Mouse (Mus musculus): ENCODE measurements around the gene Olfr995.

Olfr995 gene

GRCm38 (mm10) chr2:85443539-85443938 lies at the start of gene Olfr995:
Olfr995 (minus strand) TSS chr2:85443639.
- DNase-seq, result no peak

DNA sequence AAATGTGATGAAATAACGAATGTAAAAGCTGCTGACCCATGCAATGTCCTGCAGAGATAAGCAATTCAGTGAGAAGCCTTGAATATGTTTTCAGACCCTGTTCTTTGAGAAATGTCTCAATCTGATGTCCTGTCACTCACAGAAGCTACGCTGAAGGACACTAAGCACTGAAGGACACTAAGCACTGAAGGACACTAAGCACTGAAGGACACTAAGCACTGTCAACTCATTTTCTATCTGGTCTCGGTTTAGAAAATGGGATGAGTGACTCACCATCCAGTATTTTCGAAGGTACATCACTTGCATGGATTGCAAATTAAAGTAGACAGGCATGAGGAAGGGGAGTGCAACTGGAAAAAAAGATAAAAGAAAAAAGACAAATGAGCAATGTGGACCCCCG lies 47.0 kb upstream of the Olfr995 start:
- no peak for DNase-seq

- DNase-seq, result no peak
Observed at GRCm38 (mm10) chr2:85466801-85467325, 23.4 kb upstream of the Olfr995 start.

DNA sequence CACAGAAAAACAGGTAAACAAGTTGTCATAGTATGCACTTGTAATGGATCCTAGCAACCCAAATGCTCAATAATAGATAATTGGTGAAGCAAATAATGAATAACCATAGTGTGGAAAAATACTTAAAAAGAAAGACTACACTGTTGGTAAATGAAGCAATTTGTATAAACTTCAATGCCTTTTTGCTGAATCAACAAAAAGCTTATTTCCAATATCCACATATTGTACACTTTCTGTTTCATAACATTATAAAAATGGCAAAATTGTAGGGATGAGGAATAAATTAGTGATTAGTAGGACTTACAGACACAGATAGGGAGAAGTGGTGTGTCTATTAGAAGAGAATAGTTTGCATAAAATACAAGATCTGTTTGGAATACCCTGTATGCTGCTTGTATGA lies 893 bp downstream of the Olfr995 start:
- DNase-seq, result no peak

DNA sequence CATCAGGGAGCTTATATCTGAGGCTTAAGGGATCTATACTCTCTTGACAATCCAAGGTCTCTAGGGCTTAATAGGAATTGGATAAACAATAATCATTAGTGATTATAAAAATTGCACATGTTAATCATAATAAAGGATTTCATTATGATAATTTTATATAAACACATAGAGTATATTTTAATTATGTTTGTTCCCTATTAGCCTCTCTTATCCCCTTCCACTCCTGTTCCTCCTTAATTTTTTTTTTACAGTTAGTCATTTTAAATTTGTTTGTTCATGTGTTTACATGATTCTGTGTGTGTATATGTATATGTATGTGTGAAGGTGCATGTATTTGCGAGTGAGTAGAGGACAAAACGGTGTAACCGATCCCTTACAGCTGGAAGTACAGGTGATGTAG lies 7.1 kb downstream of the Olfr995 start, which contains the start of gene Olfr994:
Gene Olfr994, minus strand, starts transcription at position 101 of the 400 bp plus-strand sequence.
- DNase-seq, result no peak

GRCm38 (mm10) chr2:85425893-85426292 lies 17.5 kb downstream of the Olfr995 start:
- DNase-seq, result no peak

GRCm38 (mm10) chr2:85414777-85415176 lies 28.7 kb downstream of the Olfr995 start, which contains the start of gene Olfr993:
Olfr993 (minus strand) TSS chr2:85414877.
- no peak for DNase-seq

GRCm38 (mm10) chr2:85409369-85409768 lies 34.1 kb downstream of the Olfr995 start, which contains the start of gene Olfr992:
Olfr992 (minus strand) TSS chr2:85409469.
- no peak for DNase-seq
